Mouse (Mus musculus): ENCODE results near the gene Ccdc171. TPM values are rescaled to one million over a fixed set of nuclear protein-coding genes. Genes with fewer than 3 reads are reported as not detected.
A peak's percentile ranks its signal among the peaks of the same experiment; 100 is the strongest.
"Not testable (repeated sequence)": the region's sequence is repeated elsewhere in the genome, so short reads cannot be mapped to it uniquely, and the experiment has no call there.

Gene Ccdc171
- total and polyA plus RNA-seq, 3 experiments: 0.45 to 1.2 (median 0.94) TPM

DNA sequence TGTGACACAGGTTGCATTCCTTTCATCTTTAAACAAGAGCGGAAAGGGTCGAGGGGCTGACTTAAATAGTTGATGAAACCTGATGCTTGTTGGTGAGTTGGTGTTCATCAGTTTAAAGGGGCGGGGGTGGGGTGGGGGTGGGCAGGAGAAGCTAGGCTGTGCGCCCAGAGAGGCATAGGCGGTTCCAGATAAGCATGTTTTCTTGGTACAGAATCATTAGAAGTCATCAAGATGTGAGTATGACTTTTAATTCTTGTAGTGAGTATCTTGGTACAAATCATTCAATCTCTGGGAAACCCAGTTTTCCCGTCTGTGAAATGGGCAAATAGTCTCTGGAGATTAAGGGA, 1.6 kb downstream of the Ccdc171 start:
- H3K27me3 ChIP-seq (ENCODE audit: control insufficient read depth, insufficient read depth, low read length): no peaks in the 10 kb centered on the region
- intact Hi-C loops (cut with DNase I): loop anchor here (5.0 kb wide), 2 partner anchors 45 to 110 kb away; partner anchors contain the start of gene Snapc3
- TF ChIP-seq POLR2A (IDR thresholded peaks at IDR 0.05; ENCODE audit: insufficient read depth, low read depth, low read length) (no peak), EP300 (IDR thresholded peaks at IDR 0.05; ENCODE audit: insufficient read depth, low read depth, low read length) (no peak), CTCF (IDR thresholded peaks at IDR 0.05) (no peak)

DNA sequence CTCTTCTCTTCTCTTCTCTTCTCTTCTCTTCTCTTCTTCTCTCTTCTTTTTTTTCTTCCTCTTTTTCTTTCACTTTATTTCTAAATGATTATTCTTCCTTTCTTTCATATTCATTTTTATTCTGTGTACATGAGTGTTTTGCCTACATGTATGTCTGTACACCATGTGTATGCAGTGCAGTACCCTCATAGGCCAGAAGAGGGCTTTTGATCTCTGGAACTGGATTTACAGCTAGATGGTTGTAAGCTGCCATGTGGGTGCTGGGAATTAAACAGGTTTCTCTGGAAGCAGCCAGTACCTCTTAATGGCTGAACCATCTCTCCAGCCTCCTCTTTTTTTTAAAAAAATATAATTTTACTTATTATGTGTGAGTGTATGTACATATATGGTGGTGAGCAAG, 2.6 kb downstream of the Ccdc171 start:
- Histone ChIP-seq H3K79me2 (replicated peaks; ENCODE audit: control insufficient read depth, insufficient read depth, low read length) (no peaks in the 10 kb centered on the region), H3K4me1 (ENCODE audit: control insufficient read depth, insufficient read depth, low read length) (no peaks in the 10 kb centered on the region), H3K27ac (no peak overlapping the region), H3K4me3 (no peak overlapping the region), H3K27me3 (ENCODE audit: control insufficient read depth, insufficient read depth, low read length) (no peaks in the 10 kb centered on the region), H3K9ac (ENCODE audit: low read depth, low read length) (no peak overlapping the region), H3K36me3 (ENCODE audit: control insufficient read depth, insufficient read depth, low read length) (no peaks in the 10 kb centered on the region)
- intact Hi-C loops (cut with DNase I): loop anchor here (5.0 kb wide), 2 partner anchors 44 to 111 kb away; partner anchors contain the start of gene Snapc3
- DNase-seq: no peak
- TF ChIP-seq POLR2A (IDR thresholded peaks at IDR 0.05; ENCODE audit: insufficient read depth, low read depth, low read length) (no peak), CTCF (IDR thresholded peaks at IDR 0.05) (peak; percentile 69)

More for the DNA sequence above, 1.6 kb downstream of the Ccdc171 start:
- no peaks in the 10 kb centered on the region for H3K4me1 ChIP-seq (ENCODE audit: control insufficient read depth, insufficient read depth, low read length)
- no peak overlapping the region for H3K4me3 ChIP-seq
- no peak for DNase-seq
- WGBS: 76% methylated on average over 6 of the region's 6 CpGs
- no peak overlapping the region for H3K9ac ChIP-seq (ENCODE audit: low read depth, low read length)
- H3K36me3 ChIP-seq (ENCODE audit: control insufficient read depth, insufficient read depth, low read length): no peaks in the 10 kb centered on the region
- H3K27ac ChIP-seq: no peak overlapping the region
- no peaks in the 10 kb centered on the region for H3K79me2 ChIP-seq (replicated peaks; ENCODE audit: control insufficient read depth, insufficient read depth, low read length)

DNA sequence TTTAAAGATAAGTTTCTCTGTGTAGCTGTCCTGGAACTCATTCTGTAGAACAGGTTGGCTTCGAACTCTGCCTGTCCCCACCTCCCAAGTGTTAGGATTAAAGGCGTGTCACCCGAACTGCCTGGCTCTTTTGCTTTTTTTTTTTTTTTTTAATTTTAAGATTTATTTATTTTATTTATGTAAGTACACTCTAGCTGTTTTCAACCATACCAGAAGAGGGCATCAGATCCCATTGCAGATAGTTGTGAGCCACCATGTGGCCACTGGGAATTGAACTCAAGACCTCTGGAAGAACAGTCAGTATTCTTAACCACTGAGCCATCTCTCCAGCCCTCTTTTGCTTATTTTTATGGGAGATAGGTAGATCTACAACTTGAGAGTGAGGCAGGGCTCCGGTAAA, 4.7 kb downstream of the Ccdc171 start:
- TF ChIP-seq CTCF (IDR thresholded peaks at IDR 0.05): 0 out of 2 replicates have a peak, but pooled peaks have one; percentile 15
- WGBS: 90% methylated on average over 4 of the region's 4 CpGs
- intact Hi-C loops (cut with DNase I): not testable (repeated sequence)

DNA sequence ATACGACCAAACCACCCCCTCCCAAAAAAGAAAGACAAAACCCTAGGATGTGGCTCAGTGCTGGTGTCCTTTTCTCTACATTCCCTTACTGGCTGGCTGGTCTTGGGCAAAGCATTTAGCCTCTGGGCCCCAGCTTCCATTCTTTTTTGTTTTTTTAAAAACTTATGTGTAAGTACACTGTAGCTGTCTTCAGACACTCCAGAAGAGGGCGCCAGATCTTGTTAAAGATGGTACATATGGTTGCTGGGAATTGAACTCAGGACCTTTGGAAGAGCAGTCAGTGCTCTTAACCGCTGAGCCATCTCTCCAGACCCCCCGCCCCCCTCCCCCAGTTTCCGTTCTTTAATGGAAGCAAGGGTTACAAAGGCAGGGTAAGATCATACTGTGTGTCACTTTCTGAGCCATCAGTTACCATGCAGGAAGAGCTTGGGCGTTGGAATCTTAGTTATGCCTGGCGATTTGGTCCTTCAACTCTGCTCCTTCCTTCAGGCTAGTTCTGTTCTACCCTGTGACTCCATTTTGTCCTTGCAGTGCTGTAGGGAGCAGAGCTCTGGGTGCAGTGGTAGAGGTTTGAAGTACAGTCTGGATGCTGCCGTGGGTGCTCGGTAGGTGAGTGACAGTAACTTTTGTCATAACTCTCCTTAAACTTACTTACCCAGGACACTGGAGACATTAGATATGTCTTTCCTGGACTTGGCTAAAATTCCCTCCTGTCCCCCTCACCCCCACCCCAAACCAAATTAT, 8.0 kb downstream of the Ccdc171 start:
- Histone ChIP-seq H3K27me3 (ENCODE audit: control insufficient read depth, insufficient read depth, low read length) (no peaks in the 10 kb centered on the region), H3K79me2 (replicated peaks; ENCODE audit: control insufficient read depth, insufficient read depth, low read length) (no peaks in the 10 kb centered on the region), H3K4me1 (ENCODE audit: control insufficient read depth, insufficient read depth, low read length) (no peaks in the 10 kb centered on the region), H3K36me3 (ENCODE audit: control insufficient read depth, insufficient read depth, low read length) (no peaks in the 10 kb centered on the region), H3K27ac (no peak overlapping the region), H3K9ac (ENCODE audit: low read depth, low read length) (no peak overlapping the region), H3K4me3 (no peak overlapping the region)
- DNase-seq: no peak
- WGBS: 81% methylated on average over 9 of the region's 9 CpGs
- intact Hi-C loops (cut with DNase I): no loop called here
- TF ChIP-seq EP300 (IDR thresholded peaks at IDR 0.05; ENCODE audit: insufficient read depth, low read depth, low read length) (no peak), CTCF (IDR thresholded peaks at IDR 0.05) (peak; percentile 51)

More for the DNA sequence above, 4.7 kb downstream of the Ccdc171 start:
- not testable (repeated sequence) for H3K79me2 ChIP-seq (replicated peaks; ENCODE audit: control insufficient read depth, insufficient read depth, low read length); H3K4me3 ChIP-seq; H3K36me3 ChIP-seq (ENCODE audit: control insufficient read depth, insufficient read depth, low read length); H3K27me3 ChIP-seq (ENCODE audit: control insufficient read depth, insufficient read depth, low read length); H3K4me1 ChIP-seq (ENCODE audit: control insufficient read depth, insufficient read depth, low read length); H3K9ac ChIP-seq (ENCODE audit: low read depth, low read length); DNase-seq; H3K27ac ChIP-seq

DNA sequence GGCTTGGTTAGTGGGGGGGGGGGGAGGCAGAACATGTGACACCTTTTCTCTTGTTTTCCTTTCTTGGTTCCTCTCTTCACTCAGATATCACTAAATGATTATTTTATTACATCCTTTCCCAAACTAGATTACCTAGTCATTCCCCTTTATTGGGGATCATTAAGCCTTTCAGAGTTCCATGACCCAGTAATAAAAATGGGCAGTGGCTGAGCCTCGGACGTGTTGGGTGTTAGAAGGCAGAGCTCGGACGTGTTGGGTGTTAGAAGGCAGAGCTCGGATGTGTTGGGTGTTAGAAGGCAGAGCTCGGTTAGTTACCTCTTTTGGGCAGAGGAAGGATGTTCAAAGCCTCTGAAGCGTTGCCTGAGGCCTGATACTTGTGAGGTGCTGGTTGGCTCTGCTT, 8.7 kb downstream of the Ccdc171 start:
- H3K27me3 ChIP-seq (ENCODE audit: control insufficient read depth, insufficient read depth, low read length): no peaks in the 10 kb centered on the region
- H3K4me3 ChIP-seq: no peak overlapping the region
- intact Hi-C loops (cut with DNase I): no loop called here
- H3K36me3 ChIP-seq (ENCODE audit: control insufficient read depth, insufficient read depth, low read length): no peaks in the 10 kb centered on the region
- H3K9ac ChIP-seq (ENCODE audit: low read depth, low read length): no peak overlapping the region
- no peak for TF ChIP-seq POLR2A (IDR thresholded peaks at IDR 0.05; ENCODE audit: insufficient read depth, low read depth, low read length)
- no peak for TF ChIP-seq EP300 (IDR thresholded peaks at IDR 0.05; ENCODE audit: insufficient read depth, low read depth, low read length)
- TF ChIP-seq CTCF (IDR thresholded peaks at IDR 0.05): no peak
- DNase-seq: no peak
- no peak overlapping the region for H3K27ac ChIP-seq
- WGBS: 80% methylated on average over 7 of the region's 7 CpGs
- no peaks in the 10 kb centered on the region for H3K4me1 ChIP-seq (ENCODE audit: control insufficient read depth, insufficient read depth, low read length)
- H3K79me2 ChIP-seq (replicated peaks; ENCODE audit: control insufficient read depth, insufficient read depth, low read length): no peaks in the 10 kb centered on the region

DNA sequence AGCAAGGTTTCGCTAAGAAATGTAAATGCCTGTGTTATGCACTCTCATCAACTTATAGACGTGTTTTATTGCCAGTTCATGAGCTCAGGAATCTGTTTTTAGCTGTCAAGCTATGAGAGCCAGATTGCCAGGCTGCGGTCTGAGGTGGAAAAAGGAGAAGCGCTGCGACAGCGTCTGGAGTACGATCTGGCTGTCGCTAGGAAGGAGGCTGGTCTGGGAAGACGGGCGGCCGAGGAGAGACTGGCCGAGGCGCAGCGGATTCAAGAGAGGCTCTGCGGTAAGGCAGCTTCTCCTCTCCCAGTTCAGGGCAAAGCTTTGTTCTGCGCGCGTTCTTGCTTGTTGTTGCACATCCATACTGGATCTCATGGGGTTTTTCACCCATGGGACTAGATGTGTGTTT, 24.2 kb downstream of the Ccdc171 start:
- no peak for TF ChIP-seq POLR2A (IDR thresholded peaks at IDR 0.05; ENCODE audit: insufficient read depth, low read depth, low read length)
- no peak for TF ChIP-seq CTCF (IDR thresholded peaks at IDR 0.05)
- no peak for TF ChIP-seq EP300 (IDR thresholded peaks at IDR 0.05; ENCODE audit: insufficient read depth, low read depth, low read length)
- intact Hi-C loops (cut with DNase I): no loop called here
- Histone ChIP-seq H3K4me1 (ENCODE audit: control insufficient read depth, insufficient read depth, low read length) (no peaks in the 10 kb centered on the region), H3K27me3 (ENCODE audit: control insufficient read depth, insufficient read depth, low read length) (no peaks in the 10 kb centered on the region), H3K79me2 (replicated peaks; ENCODE audit: control insufficient read depth, insufficient read depth, low read length) (no peaks in the 10 kb centered on the region), H3K9ac (ENCODE audit: low read depth, low read length) (0 out of 2 replicates have a peak overlapping the region, but pooled peaks have one; percentile 25), H3K36me3 (ENCODE audit: control insufficient read depth, insufficient read depth, low read length) (no peaks in the 10 kb centered on the region), H3K27ac (no peak overlapping the region), H3K4me3 (no peak overlapping the region)
- DNase-seq: no peak
- 46% methylated on average over 18 of the region's 18 CpGs for WGBS

Data from heart, adult 2 months (tissue).